Mouse (Mus musculus): ENCODE results near the gene Med25. TPM values are rescaled to one million over a fixed set of nuclear protein-coding genes. Genes with fewer than 3 reads are reported as not detected.

Gene Med25
- polyA plus RNA-seq, 1 experiment from 2014 or later: 136 TPM

GRCm38 (mm10) chr7:44916191-44916590 lies 23.7 kb upstream of the Med25 start:
- Histone ChIP-seq H3K27me3 (ENCODE audit: insufficient read depth, low read length) (no peaks in the 10 kb centered on the region), H3K4me2 (replicated peaks; ENCODE audit: low read depth, low read length) (no peak overlapping the region), H3K4me1 (ENCODE audit: insufficient read depth, low read length) (no peaks in the 10 kb centered on the region), H3K36me3 (ENCODE audit: insufficient read depth, low read length) (peaks cover 33% of the 10 kb centered on the region), H3K27ac (ENCODE audit: low read length) (no peak overlapping the region), H3K4me3 (ENCODE audit: low read length) (no peak overlapping the region), H3K9ac (replicated peaks; ENCODE audit: low read length) (no peak overlapping the region), H3K9me3 (ENCODE audit: low read length) (no peaks in the 10 kb centered on the region)
- 84% methylated on average over 6 of the region's 6 CpGs for WGBS
- no peak for ATAC-seq (ENCODE audit: low FRiP score, low TSS enrichment)

- no peak overlapping the region for H3K27ac ChIP-seq (ENCODE audit: low read length)
- WGBS: 88% methylated on average over 9 of the region's 9 CpGs
- no peaks in the 10 kb centered on the region for H3K4me1 ChIP-seq (ENCODE audit: insufficient read depth, low read length)
- no peak for ATAC-seq (ENCODE audit: low FRiP score, low TSS enrichment)
- no peak overlapping the region for H3K9ac ChIP-seq (replicated peaks; ENCODE audit: low read length)
- H3K4me3 ChIP-seq (ENCODE audit: low read length): no peak overlapping the region
- no peak overlapping the region for H3K4me2 ChIP-seq (replicated peaks; ENCODE audit: low read depth, low read length)
- H3K9me3 ChIP-seq (ENCODE audit: low read length): no peaks in the 10 kb centered on the region
- H3K27me3 ChIP-seq (ENCODE audit: insufficient read depth, low read length): no peaks in the 10 kb centered on the region
- H3K36me3 ChIP-seq (ENCODE audit: insufficient read depth, low read length): peaks cover 34% of the 10 kb centered on the region
Measured at GRCm38 (mm10) chr7:44915314-44915713, 22.8 kb upstream of the Med25 start.

- no peak overlapping the region for H3K9ac ChIP-seq (replicated peaks; ENCODE audit: low read length)
- no peaks in the 10 kb centered on the region for H3K27me3 ChIP-seq (ENCODE audit: insufficient read depth, low read length)
- H3K9me3 ChIP-seq (ENCODE audit: low read length): no peaks in the 10 kb centered on the region
- H3K4me2 ChIP-seq (replicated peaks; ENCODE audit: low read depth, low read length): no peak overlapping the region
- ATAC-seq (ENCODE audit: low FRiP score, low TSS enrichment): no peak
- peaks cover 39% of the 10 kb centered on the region for H3K36me3 ChIP-seq (ENCODE audit: insufficient read depth, low read length)
- H3K27ac ChIP-seq (ENCODE audit: low read length): no peak overlapping the region
- no peaks in the 10 kb centered on the region for H3K4me1 ChIP-seq (ENCODE audit: insufficient read depth, low read length)
- H3K4me3 ChIP-seq (ENCODE audit: low read length): no peak overlapping the region
- WGBS: 91% methylated on average over 2 of the region's 2 CpGs
Measured at GRCm38 (mm10) chr7:44914396-44914795, 21.9 kb upstream of the Med25 start.

- H3K27me3 ChIP-seq (ENCODE audit: insufficient read depth, low read length): no peaks in the 10 kb centered on the region
- H3K4me1 ChIP-seq (ENCODE audit: insufficient read depth, low read length): no peaks in the 10 kb centered on the region
- no peak for ATAC-seq (ENCODE audit: low FRiP score, low TSS enrichment)
- no peak overlapping the region for H3K9ac ChIP-seq (replicated peaks; ENCODE audit: low read length)
- no peak overlapping the region for H3K4me2 ChIP-seq (replicated peaks; ENCODE audit: low read depth, low read length)
- H3K9me3 ChIP-seq (ENCODE audit: low read length): no peaks in the 10 kb centered on the region
- 81% methylated on average over 15 of the region's 15 CpGs for WGBS
- H3K4me3 ChIP-seq (ENCODE audit: low read length): no peak overlapping the region
- peaks cover 74% of the 10 kb centered on the region for H3K36me3 ChIP-seq (ENCODE audit: insufficient read depth, low read length)
- H3K27ac ChIP-seq (ENCODE audit: low read length): no peak overlapping the region
Measured at GRCm38 (mm10) chr7:44908706-44909476, 16.4 kb upstream of the Med25 start.

GRCm38 (mm10) chr7:44905430-44905829 lies 12.9 kb upstream of the Med25 start:
- Histone ChIP-seq H3K4me3 (ENCODE audit: low read length) (no peak overlapping the region), H3K4me1 (ENCODE audit: insufficient read depth, low read length) (peaks cover 15% of the 10 kb centered on the region), H3K27me3 (ENCODE audit: insufficient read depth, low read length) (no peaks in the 10 kb centered on the region), H3K36me3 (ENCODE audit: insufficient read depth, low read length) (peaks cover 70% of the 10 kb centered on the region), H3K9me3 (ENCODE audit: low read length) (no peaks in the 10 kb centered on the region), H3K9ac (replicated peaks; ENCODE audit: low read length) (no peak overlapping the region), H3K27ac (ENCODE audit: low read length) (no peak overlapping the region), H3K4me2 (replicated peaks; ENCODE audit: low read depth, low read length) (no peak overlapping the region)
- no peak for ATAC-seq (ENCODE audit: low FRiP score, low TSS enrichment)
- WGBS: 85% methylated on average over 20 of the region's 20 CpGs

- H3K27me3 ChIP-seq (ENCODE audit: insufficient read depth, low read length): no peaks in the 10 kb centered on the region
- 15% methylated on average over 21 of the region's 21 CpGs for WGBS
- peaks cover 49% of the 10 kb centered on the region for H3K36me3 ChIP-seq (ENCODE audit: insufficient read depth, low read length)
Measured at GRCm38 (mm10) chr7:44901230-44901722, 8.8 kb upstream of the Med25 start.

GRCm38 (mm10) chr7:44900632-44901031 lies 8.1 kb upstream of the Med25 start:
- ATAC-seq (ENCODE audit: low FRiP score, low TSS enrichment): peak; percentile 16; the same call in 1 of the 2 replicates
- H3K4me1 ChIP-seq (ENCODE audit: insufficient read depth, low read length): peaks cover 34% of the 10 kb centered on the region
- 83% methylated on average over 11 of the region's 11 CpGs for WGBS
- H3K4me3 ChIP-seq (ENCODE audit: low read length): no peak overlapping the region
- H3K4me2 ChIP-seq (replicated peaks; ENCODE audit: low read depth, low read length): peak overlapping the region; percentile 60; the same call in 1 of the 2 replicates
- no peak overlapping the region for H3K9ac ChIP-seq (replicated peaks; ENCODE audit: low read length)
- no peaks in the 10 kb centered on the region for H3K27me3 ChIP-seq (ENCODE audit: insufficient read depth, low read length)
- H3K9me3 ChIP-seq (ENCODE audit: low read length): no peaks in the 10 kb centered on the region
- H3K36me3 ChIP-seq (ENCODE audit: insufficient read depth, low read length): peaks cover 43% of the 10 kb centered on the region
- peak overlapping the region; percentile 71 for H3K27ac ChIP-seq (ENCODE audit: low read length)

More at GRCm38 (mm10) chr7:44901230-44901722, 8.8 kb upstream of the Med25 start:
- Histone ChIP-seq H3K27ac (ENCODE audit: low read length) (peak overlapping the region; percentile 76), H3K4me1 (ENCODE audit: insufficient read depth, low read length) (peaks cover 34% of the 10 kb centered on the region), H3K9ac (replicated peaks; ENCODE audit: low read length) (peak overlapping the region; percentile 49), H3K9me3 (ENCODE audit: low read length) (no peaks in the 10 kb centered on the region), H3K4me3 (ENCODE audit: low read length) (peak overlapping the region; percentile 38), H3K4me2 (replicated peaks; ENCODE audit: low read depth, low read length) (peak overlapping the region; percentile 60)
- peak; percentile 37; the same call in 1 of the 2 replicates for ATAC-seq (ENCODE audit: low FRiP score, low TSS enrichment)

- Histone ChIP-seq H3K27me3 (ENCODE audit: insufficient read depth, low read length) (no peaks in the 10 kb centered on the region), H3K27ac (ENCODE audit: low read length) (0 out of 2 replicates have a peak overlapping the region, but pooled peaks have one; percentile 37), H3K9me3 (ENCODE audit: low read length) (no peaks in the 10 kb centered on the region), H3K4me1 (ENCODE audit: insufficient read depth, low read length) (peaks cover 43% of the 10 kb centered on the region), H3K36me3 (ENCODE audit: insufficient read depth, low read length) (peaks cover 24% of the 10 kb centered on the region; the same call in 1 of the 2 replicates), H3K9ac (replicated peaks; ENCODE audit: low read length) (peak overlapping the region; percentile 20; the same call in 1 of the 2 replicates), H3K4me2 (replicated peaks; ENCODE audit: low read depth, low read length) (no peak overlapping the region), H3K4me3 (ENCODE audit: low read length) (no peak overlapping the region; the same call in 1 of the 2 replicates)
- 37% methylated on average over 19 of the region's 19 CpGs for WGBS
- no peak for ATAC-seq (ENCODE audit: low FRiP score, low TSS enrichment)
Measured at GRCm38 (mm10) chr7:44898607-44899006, 6.1 kb upstream of the Med25 start.

GRCm38 (mm10) chr7:44896499-44896898 lies 4.0 kb upstream of the Med25 start:
- Histone ChIP-seq H3K9ac (replicated peaks; ENCODE audit: low read length) (peak overlapping the region; percentile 90), H3K4me1 (ENCODE audit: insufficient read depth, low read length) (peaks cover 47% of the 10 kb centered on the region), H3K27me3 (ENCODE audit: insufficient read depth, low read length) (no peaks in the 10 kb centered on the region), H3K36me3 (ENCODE audit: insufficient read depth, low read length) (peaks cover 17% of the 10 kb centered on the region; the same call in 1 of the 2 replicates), H3K4me3 (ENCODE audit: low read length) (peak overlapping the region; percentile 77), H3K4me2 (replicated peaks; ENCODE audit: low read depth, low read length) (peak overlapping the region; percentile 81), H3K27ac (ENCODE audit: low read length) (peak overlapping the region; percentile 87), H3K9me3 (ENCODE audit: low read length) (no peaks in the 10 kb centered on the region)
- 25% methylated on average over 10 of the region's 10 CpGs for WGBS
- no peak for ATAC-seq (ENCODE audit: low FRiP score, low TSS enrichment)
